Mouse (Mus musculus): ENCODE measurements around the gene Cript.
A peak's percentile ranks its signal among the peaks of the same experiment; 100 is the strongest.

The Cript gene

DNA sequence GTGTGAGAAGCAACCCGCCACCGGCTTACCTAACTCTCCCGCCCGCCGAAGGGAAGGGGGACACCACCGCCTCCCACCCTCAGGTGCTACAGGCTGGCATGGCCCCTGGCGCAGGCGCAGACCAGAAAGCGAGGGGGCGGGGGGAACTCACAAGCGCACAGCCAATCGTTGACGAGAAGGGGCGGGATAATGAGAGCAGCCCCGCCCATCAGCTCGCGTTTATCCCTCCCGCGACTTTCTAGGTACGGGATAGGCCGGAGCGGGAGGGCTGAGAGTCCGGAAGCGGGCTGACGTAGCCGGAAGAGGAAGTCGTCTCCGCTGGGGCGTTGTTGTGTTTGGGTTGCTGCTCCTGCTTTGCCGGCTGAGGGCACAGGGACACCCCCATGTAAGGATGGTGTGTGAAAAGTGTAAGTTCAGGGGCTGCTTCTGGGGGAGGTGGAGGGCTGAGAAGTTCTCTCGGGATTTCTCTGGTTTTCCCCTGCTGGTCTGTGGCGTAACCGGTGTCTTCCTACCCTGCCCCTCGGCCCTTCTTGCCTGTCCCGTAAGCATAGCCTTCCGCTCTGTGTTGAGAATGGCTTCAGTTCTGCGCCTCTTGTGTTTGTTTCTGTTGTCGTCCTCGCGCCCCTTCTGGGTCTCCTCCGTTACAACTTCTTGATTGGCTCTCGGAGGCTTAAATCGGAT, at the start of gene Cript, which contains the start of gene Pigf:
TSS of gene Cript (plus strand) at position 282 of the 681 bp plus-strand sequence.
TSS of gene Pigf (minus strand) at position 138 of the 681 bp plus-strand sequence.
- DNase-seq, result peak; percentile 98

DNA sequence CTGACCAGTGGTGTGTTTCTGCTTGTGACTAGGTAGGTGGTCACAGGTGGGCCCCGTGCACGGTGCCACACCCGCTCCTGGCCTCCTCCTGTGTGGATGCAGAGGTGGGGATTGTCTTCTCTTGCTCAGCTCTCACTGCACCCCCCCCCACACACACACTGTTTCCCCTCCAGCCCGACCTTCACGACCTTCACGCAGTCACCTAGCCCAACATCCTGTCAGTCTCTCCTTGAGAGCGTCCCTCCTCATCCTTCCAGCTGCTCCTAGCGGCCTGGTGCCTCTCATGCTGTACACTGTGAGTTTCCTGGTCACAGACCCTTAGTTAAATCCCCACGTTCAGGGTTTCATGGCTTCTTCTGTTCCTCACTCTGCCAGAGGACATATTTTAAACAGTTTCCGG, 49.0 kb upstream of the Cript start:
- DNase-seq, result no peak

DNA sequence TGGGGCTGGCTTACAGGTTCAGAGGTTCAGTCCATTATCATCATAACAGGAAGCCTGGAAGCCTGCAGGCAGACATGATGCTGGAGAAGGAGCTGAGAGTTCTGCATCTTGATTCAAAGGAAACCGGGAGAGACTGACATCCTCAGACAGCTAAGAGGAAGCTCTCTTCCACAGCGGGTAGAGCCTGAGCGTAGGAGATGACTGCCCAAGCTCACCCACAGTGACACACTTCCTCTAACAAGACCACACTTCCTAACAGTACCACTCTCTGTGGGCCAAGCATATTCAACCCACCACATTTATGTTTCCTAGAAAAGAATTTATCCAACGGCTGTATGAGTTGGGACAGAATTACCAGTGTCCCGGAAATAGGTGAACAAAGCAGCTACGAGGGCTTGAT, 46.9 kb upstream of the Cript start:
- DNase-seq, result peak; percentile 29

DNA sequence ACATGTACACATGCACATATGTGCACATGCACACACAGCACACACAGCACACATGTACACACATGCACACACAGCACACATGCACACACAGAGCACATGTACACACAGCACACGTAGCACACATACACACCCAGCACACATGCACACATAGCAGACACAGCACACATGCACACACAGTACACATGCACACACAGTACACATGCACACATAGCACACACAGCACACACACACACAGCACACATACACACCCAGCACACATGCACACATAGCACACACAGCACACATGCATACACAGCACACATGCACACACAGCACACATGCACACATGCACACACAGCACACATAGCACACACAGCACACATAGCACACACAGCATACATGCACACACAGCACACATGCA, 44.1 kb upstream of the Cript start:
- no peak for DNase-seq

DNA sequence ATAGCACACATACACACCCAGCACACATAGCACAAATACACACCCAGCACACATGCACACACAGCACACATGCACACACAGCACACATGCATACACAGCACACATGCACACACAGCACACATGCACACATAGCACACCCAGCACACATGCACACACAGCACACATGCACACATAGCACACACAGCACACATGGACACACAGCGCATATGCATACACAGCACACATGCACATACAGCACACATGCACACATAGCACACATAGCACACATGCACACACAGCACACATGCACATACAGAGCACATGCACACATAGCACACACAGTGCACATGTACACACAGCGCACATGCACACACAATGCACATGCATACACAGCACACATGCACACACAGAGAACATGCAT, 43.6 kb upstream of the Cript start:
- no peak for DNase-seq

DNA sequence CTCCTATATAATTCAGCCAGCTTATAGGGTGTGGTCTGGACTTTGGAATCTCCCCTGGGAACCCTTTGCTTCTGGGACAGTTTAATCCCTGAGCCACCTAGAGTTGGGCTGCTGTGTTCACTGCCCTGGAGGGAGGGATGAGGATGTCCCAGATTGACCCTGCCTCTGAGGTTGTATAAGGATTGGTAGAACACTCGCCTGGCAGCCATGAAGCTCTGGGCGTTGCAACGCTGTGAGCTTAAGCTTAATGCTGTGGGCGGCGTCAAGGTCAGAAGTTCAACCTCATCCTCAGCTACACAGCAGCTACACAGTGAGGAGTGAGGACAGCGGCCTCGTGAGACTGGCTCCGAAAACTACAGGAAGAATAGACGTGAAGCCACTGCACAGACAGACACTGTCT, 42.9 kb upstream of the Cript start:
- no peak for DNase-seq

DNA sequence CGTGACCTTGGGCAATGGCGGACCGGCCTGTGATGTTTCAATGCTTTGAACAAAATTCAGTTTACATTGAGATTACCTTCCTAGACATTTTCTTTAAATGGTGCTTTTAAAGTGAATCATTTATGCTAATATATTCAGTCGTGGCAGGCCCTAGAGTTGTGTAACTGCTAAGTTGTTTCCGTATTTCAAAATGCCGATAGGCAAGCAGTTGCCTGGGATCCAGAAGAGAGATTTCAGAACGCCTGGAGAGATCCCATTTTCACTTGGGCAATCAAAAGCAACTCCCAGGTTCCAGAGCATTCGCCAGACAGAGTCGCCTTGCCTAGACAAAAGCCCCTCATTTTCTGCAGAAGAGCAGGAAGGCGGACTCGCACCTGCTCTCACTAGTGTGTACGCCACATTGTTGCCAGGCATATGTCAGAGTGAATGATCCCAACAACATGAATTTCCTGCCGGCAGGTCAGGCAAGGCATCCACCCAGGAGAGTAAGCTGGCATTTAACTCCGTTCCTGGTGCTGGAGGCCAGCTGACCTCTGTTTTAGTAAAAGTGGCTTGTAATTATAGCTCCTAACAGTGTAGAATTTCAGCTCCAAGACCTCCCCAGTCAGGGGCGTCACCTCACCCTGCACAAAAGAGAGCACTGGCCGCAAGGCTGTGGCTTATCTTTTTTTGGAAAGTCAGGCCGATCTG, 38.8 kb upstream of the Cript start:
- no peak for DNase-seq

DNA sequence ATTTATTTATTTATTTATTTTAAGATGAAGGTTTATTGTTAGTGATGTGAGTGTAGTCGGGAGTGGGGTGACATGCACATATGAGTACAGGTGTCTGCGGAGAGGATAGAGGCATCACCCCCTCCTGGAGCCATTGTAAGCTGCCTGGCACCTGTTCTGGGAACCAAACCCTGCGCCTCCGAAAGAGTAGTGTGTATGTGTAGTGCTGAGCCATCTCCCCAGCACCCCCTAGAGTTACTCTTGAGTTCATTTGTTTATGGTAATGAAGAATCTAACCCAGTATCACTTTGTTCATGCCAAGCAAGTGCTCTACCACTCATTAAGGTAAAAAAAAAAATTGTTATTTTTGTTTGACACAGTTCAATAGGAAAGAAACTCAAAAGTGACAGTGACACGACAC, 37.2 kb upstream of the Cript start:
- no peak for DNase-seq

DNA sequence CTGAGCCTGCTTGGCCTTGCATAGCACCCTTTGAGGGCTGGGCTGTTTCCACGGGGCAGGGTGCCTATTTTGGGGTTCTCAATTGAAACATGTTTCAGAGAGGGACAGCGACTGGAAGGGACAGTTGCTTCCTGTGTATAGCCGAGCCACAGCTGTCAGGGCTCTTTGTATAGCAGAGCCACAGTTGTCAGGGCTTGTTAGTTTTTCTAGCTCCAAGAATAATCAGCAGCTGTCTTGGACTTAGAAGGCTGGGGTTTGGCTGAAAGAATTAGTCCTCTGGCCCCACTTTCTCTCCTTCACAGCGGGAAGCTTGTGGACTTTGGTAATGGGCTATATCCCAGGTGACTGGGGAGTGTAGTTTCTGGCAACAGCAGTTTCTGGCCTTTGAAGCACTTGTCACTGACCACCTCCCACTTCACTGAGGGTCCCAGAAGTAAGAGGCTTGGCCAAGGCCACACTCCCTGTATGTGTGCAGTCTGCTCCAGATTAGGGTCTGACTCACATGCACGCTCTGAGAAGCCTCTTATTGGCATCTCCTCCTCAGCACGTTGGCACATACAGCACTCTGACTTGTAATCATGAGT, 36.7 kb upstream of the Cript start:
- DNase-seq, result no peak

DNA sequence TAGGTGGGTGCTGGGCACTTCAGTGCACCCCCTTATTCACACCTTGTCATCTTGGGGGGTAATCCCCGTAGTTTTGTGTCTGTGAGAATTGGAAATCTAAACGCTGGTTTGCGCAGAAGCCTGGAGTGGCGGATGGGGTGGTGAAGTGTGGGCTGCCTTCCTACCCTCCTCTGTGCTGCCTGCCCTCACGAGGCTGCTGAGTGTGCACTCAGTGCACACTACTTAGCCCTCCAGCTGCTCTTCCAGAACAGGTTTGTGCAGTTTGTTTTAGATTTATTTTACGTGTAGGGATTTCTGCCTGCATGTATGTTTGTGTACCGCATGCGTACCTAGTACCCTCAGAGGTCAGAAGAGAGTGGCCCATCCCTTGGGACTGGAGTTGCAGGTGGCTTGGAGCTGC, 34.0 kb upstream of the Cript start:
- DNase-seq, result no peak

DNA sequence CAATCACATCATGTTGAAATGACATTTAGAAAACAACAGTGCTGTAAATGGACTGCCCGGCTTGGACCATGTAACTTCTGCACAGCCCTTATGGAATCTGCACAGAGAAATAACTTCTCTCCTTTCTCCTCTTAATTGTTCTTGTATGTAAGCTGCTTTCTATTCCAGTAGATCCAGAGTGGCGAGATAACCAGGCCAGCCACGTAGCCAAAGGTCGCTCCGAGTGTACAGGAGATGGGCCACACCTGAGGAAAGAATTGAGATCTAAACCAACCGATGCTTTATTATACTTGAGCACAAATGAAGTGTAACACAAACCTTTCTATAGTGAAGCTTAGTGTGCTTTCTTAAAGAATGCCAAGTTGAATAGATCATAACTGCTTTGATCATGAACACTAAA, 28.0 kb upstream of the Cript start:
- no peak for DNase-seq

DNA sequence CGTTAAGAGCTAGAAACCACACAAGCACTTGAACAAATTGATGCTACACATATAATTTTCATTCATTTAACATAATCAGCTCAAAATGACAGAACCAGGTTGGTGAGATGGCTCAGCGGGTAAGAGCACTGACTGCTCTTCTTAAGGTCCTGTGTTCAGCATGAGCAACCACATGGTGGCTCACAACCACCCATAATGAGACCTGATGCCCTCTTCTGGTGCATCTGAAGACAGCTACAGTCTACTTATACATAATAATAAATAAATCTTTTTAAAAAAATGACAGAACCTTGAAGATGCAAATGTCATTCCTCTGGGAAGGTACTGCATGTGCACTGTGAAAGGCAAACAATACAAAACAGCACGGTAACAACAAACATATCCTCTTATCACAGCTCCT, 16.4 kb upstream of the Cript start:
- no peak for DNase-seq

DNA sequence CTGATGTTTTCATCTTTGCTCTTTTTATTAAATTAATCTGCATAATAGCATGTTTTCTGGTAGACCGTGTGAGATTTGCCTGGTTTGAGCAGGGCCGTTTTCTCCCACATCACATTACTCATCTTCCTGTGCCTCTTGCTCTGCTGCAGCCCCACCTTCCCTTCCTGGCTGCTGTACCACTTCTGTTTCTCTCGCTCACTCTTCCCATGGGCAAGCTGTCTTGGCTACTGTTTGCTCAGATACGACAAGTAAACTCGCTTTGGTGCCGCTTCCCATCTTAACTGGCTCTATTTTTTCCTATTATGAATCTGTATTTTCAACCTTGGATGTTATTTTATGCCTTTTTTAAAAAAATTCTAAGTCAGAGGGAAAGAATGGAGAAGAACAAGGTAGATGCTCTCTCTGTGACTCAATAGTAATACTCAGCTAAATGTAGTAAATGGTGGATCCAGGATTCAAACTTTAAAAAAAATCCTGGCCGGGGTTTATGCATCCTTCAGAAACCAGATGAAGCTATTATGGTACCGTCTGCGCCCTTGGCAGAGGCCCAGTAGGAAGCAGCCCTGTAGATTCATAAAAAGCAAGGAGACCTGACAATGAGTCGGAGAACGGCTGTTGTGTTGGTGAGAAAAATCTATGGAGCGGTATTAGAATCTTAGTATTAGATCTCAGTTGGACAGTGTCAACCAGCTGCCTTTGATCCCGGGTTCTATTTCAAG, 13.9 kb upstream of the Cript start:
- DNase-seq, result peak; percentile 87

DNA sequence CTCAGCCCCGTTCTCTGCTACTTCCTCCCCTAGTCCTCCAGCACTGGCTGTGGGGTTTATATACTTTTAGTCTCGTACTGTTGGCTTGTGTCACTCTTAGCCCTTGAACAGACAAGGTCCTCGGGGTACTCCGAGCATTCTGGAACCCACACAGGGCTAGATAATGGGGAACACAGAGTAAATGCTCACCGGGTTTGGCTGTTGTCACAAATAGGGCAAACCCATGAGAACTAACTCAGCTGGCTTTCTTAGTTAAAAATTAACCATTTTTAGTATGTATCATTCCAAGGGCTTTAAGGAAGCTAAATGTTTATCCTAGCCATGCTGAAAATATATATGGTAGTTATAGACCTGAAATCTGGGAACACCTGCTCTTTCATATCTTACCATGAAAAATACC, 5.7 kb upstream of the Cript start:
- no peak for DNase-seq

DNA sequence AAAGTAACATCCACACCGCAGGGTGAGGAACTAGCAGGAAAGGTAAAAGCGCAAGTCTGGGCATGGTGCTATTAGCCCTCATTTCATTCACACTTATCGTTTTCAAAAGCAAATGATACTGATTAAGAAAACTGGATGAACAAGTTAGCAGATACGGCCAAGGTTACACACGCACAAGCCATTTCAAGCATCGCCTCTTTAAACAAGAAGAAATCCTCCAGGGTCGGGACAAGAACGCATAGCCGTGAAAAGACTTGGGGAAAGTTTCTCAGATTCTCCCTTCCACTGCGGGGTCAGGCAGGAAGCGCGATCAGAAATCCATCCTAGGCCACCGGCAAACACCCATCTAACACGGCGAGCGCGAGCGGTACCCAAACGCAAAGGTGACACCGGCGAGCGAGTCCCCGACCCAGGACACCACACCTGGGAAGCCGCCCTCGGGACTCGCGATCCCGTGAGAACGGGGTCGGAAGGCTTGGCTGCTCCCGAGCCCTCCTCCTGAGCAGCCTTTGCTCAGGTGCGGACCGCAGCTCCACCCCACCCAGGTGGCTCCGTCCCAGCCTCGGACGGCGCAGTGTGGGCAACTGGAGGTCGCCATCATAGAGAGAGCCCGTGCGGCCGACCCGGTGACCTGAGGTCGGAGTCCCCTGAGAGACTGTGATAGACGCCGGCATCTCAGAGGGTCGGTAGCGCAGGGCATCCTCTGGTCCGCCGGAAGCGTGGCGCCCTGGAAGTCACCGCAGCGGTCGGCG, 683 bp upstream of the Cript start:
- DNase-seq, result no peak

DNA sequence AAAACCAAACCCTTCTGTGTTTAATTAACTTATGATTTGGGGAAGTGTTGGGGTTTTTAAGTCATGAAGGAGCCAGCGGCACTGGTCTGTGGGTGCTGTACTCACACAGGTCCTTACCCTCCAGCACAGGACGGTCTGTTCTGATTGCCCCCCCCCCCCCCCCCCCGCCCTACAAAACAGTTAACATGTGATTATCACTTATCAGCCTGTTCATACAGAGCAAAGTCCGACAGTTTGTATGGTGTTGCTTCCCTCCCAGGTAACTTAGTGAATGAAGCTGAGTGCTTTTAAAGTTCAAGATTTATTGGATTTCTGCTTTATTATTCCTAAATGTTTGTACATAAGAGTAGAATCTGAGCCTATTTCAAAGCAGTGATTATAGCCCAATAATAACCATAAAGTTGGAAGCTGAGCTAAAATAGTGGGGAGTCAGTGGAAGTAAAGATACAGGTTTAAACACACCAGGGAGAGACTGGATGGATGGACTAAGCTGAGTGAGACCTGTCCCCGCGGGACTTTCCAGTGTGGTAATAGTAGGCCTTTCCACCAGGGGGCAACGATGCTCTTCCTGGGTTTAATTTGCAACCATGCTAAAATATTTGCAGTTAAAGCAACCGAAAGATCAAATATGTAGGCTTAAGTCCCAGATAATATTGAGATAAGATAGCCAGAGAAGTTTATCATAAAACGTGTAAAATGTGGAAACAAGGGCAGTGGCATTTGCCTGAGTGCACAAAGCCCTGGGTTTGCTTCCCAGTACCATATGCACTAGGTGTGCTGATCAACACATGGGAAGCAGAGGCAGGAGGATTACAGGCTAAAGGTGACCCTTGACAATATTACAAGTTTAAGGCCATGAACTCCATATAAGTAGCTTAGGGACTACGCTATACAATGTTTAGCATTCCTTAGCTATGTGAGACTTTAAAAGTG, 11.1 kb downstream of the Cript start:
- DNase-seq, result no peak

DNA sequence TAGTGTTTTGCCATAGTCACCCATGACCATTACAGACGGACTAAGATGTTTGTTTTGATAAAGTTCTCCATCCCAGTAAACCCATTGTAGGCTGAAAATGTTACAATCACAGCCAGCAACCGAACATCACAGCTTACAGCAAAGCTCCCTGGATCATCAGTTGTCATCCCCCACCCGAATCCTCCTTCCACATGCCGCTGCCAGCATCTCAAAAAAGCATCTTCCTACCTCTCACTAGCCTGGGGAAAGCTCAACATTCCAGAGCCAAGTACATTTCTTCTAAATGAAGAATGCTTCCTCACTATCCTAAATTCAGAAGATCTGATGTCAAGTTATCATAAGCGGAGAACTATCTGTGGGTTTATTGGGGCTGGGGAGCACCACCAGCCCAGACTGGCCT, 13.1 kb downstream of the Cript start:
- DNase-seq, result no peak

DNA sequence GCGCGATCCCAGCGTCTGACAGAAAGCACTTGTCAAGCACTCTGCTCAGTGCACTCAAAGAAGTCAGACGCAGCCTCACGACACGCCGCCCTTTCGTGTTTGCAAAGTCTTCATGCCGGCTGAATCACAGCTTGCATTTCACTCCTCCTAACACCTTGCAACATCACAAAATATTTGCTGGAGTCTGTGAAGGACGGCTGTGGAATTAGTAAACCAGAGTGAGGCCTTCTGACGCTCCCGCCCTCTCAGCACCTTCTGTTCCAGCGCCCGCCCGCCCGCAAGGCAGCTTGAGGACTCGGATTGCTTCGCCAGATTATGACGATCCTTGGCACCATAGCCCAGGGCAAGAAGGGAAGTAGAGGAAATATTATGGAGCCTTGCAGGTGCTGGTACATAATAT, 16.4 kb downstream of the Cript start:
- DNase-seq, result peak; percentile 47

DNA sequence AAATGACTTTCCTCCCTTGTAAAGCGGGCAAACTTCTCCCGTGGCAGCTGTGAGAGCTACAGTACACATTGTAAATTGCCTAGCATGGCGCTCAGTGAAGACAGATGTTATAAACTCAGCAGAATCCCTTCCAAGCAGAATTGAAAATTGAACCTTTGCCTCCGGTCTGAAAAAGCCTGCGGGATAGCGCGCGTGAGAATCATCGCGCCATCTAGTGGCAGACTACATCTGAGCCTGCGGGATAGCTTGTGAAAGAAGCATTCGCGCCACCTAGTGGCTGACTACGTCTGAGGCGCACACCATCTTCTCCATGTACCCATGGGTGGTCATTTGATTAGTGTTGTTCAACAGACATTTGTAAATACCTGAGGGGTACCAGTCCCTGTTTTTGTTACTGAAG, 19.0 kb downstream of the Cript start:
- peak; percentile 89 for DNase-seq

DNA sequence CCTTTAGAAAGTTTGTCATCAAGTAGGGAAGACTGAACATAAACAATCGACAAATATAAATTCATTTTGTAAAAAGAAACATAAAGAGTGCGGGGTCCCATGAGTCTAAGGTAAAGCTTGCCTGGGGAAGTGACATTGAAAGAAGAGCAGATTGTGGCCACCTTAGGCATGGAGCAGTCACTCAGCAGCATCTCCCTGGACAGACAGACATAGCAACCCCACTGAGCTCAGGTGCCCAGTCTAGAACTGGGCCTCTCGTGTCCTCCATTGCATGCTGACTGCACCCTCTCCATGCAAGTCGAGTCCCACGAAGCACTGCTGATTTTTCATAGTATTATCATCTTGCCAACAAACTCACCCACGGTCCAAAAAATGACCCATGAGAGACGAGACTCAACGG, 19.4 kb downstream of the Cript start:
- no peak for DNase-seq

DNA sequence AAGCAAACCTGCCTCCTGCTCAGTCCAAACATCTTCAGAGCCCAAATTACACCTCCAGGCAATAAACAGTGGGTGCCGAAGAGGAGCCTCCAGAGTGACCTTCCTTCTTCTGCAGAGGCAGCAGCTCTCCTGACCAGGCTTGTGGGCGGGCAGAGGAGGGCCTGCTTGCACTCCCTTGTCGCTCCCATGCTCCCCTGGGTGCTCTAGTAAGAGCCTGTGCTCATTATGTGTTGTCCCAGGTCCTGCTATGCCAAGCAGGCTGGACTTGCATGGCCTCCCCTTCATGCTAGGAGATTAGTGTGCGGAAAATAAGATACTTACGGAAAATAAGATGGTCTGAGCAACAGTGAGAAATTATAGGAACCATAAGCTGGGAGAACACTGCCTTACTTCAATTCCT, 24.3 kb downstream of the Cript start:
- no peak for DNase-seq

Data from layer of hippocampus, adult 9-11 months (tissue).